Mouse (Mus musculus) cerebellum, adult 2 months (tissue): ENCODE measurements around the gene Gm43552.

Experiments
- CTCF ChIP-seq: fragments of 200-500 bp; IDR thresholded peaks from 2 replicates; pipeline ENCODE4 v1.5.1; 2011; ENCODE audit warnings: low read depth, mild to moderate bottlenecking, control low read depth, low read length, moderate library complexity, borderline replicate concordance; ENCODE audit not compliant: insufficient read depth
- POLR2A ChIP-seq: fragments of 200-500 bp; IDR thresholded peaks from 2 replicates; pipeline ENCODE4 v1.6.1; 2011; ENCODE audit warnings: low read length, control low read depth, borderline replicate concordance; ENCODE audit not compliant: insufficient read depth

DNA sequence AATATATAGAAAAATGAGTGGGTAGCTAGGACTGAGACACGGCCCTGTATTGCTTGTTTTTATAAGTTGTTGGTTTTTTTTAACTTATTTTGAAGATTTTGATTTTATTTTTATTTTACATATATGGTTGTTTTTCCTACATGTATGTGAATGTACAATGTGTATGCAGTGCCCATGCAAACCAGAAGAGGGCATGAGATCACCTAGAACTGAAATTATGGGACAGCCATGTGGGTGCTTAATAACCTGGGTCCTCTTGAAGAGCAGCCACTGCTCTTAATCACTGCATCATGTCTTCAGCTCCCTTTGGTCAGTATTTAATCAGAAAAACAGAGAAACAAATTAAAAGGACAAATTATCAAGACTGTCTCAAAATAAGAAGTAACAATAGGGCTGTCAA, 29.2 kb upstream of the Gm43552 start:
- TF ChIP-seq CTCF (no peak), POLR2A (no peak)
